Mouse (Mus musculus) hindbrain, embryonic 12.5 days (tissue): ENCODE results near the gene Trpc2. TPM values are rescaled to one million over a fixed set of nuclear protein-coding genes. Genes with fewer than 3 reads are reported as not detected.
A peak's percentile ranks its signal among the peaks of the same experiment; 100 is the strongest.

Experiments used
- ATAC-seq: fragments of 200-750 bp; cut with Nextera tagmentation; 2 replicates; pipeline ENCODE4 v1.8.0; 2017; ENCODE audit warnings: moderate TSS enrichment; ENCODE audit not compliant: low FRiP score
- H3K27ac ChIP-seq: fragments of 300-500 bp; sonication (generic); 2 replicates; pipeline ENCODE4 v1.5.1; 2016; ENCODE audit warnings: mild to moderate bottlenecking
- H3K27me3 ChIP-seq: fragments of 300-500 bp; sonication (generic); 2 replicates; pipeline ENCODE4 v1.6.1; 2016; ENCODE audit warnings: mild to moderate bottlenecking
- H3K36me3 ChIP-seq: fragments of 300-500 bp; sonication (generic); 2 replicates; pipeline ENCODE4 v1.6.1; 2016; ENCODE audit warnings: mild to moderate bottlenecking
- H3K4me1 ChIP-seq: fragments of 300-500 bp; sonication (generic); 2 replicates; pipeline ENCODE4 v1.6.1; 2016
- H3K4me2 ChIP-seq: fragments of 300-500 bp; sonication (generic); replicated peaks from 2 replicates; pipeline ENCODE4 v1.6.1; 2016; ENCODE audit warnings: mild to moderate bottlenecking
- H3K4me3 ChIP-seq: fragments of 300-500 bp; sonication (generic); 2 replicates; pipeline ENCODE4 v1.5.1; 2016; ENCODE audit warnings: mild to moderate bottlenecking
- H3K9ac ChIP-seq: fragments of 300-500 bp; sonication (generic); 2 replicates; pipeline ENCODE4 v1.6.1; 2016; ENCODE audit warnings: mild to moderate bottlenecking, moderate library complexity
- H3K9me3 ChIP-seq: fragments of 300-500 bp; sonication (generic); replicated peaks from 2 replicates; pipeline ENCODE4 v1.6.1; 2016; ENCODE audit warnings: mild to moderate bottlenecking
- WGBS: fragments of 180-500 bp; shearing (Covaris S2); methylation state at CpG from one replicate; pipeline ENCODE4 v1.1.7; 2016; 5-methylcytosine and 5-hydroxymethylcytosine counted together
- polyA plus RNA-seq: library from polyadenylated mRNA; unstranded; fragments of >200 nt; fragmentation: Nextera tagmentation; extraction: Ambion mirVana; gene quantifications from 2 replicates; pipeline ENCODE4 v1.2.1, GENCODE M21; 2016

Gene Trpc2
- polyA plus RNA-seq, 1 experiment from 2014 or later, result 0.21 TPM

DNA sequence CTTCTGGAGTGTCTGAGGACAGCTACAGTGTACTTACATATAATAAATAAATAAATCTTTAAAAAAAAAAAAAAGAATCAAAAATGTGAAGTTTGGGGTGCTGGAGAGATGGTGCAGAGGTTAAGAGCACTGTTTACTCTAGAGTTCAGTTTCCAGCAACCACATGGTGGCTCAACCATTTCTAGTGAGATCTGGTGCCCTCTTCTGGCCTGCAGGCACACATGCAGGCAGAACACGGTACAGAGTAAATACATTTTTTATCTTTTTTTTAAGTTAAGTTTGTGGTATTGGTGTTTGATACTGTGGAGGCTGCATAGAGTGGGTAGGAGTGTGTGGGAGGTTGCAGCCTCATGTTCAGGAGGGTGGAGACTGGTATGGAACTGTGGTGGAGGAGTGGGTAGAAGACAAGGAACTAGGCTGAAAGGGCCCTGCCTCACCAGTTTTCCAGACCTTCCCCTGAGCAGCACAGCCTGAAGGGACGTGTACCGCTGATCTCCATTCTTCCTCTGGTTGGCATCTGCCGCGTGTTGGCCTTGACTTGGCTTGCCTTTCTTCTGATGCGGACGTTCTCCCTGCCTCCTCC lies 6.1 kb upstream of the Trpc2 start:
- no peak overlapping the region for H3K27ac ChIP-seq
- 87% methylated on average over 7 of the region's 7 CpGs for WGBS
- ATAC-seq, result no peak
- H3K27me3 ChIP-seq, result no peaks in the 10 kb centered on the region
- no peaks in the 10 kb centered on the region for H3K9me3 ChIP-seq
- H3K4me3 ChIP-seq, result no peak overlapping the region
- H3K4me1 ChIP-seq, result no peaks in the 10 kb centered on the region
- H3K4me2 ChIP-seq, result no peak overlapping the region
- no peak overlapping the region for H3K9ac ChIP-seq
- H3K36me3 ChIP-seq, result peaks cover 83% of the 10 kb centered on the region

GRCm38 (mm10) chr7:102078517-102078916 lies 4.4 kb upstream of the Trpc2 start:
- no peak overlapping the region for H3K27ac ChIP-seq

GRCm38 (mm10) chr7:102080311-102080710 lies 2.6 kb upstream of the Trpc2 start:
- Histone ChIP-seq H3K27ac (no peak overlapping the region), H3K4me2 (no peak overlapping the region), H3K9ac (no peak overlapping the region), H3K9me3 (no peaks in the 10 kb centered on the region), H3K4me1 (no peaks in the 10 kb centered on the region), H3K27me3 (no peaks in the 10 kb centered on the region), H3K4me3 (no peak overlapping the region), H3K36me3 (peaks cover 80% of the 10 kb centered on the region)
- 95% methylated on average over 8 of the region's 8 CpGs for WGBS
- no peak for ATAC-seq

More at GRCm38 (mm10) chr7:102078517-102078916, 4.4 kb upstream of the Trpc2 start:
- no peak overlapping the region for H3K4me2 ChIP-seq
- H3K9me3 ChIP-seq, result no peaks in the 10 kb centered on the region
- no peaks in the 10 kb centered on the region for H3K27me3 ChIP-seq
- no peak for ATAC-seq
- no peaks in the 10 kb centered on the region for H3K4me1 ChIP-seq
- 86% methylated on average over 7 of the region's 7 CpGs for WGBS
- no peak overlapping the region for H3K9ac ChIP-seq
- peaks cover 84% of the 10 kb centered on the region for H3K36me3 ChIP-seq
- H3K4me3 ChIP-seq, result no peak overlapping the region

GRCm38 (mm10) chr7:102081784-102082183 lies 1.1 kb upstream of the Trpc2 start:
- H3K27me3 ChIP-seq, result no peaks in the 10 kb centered on the region
- no peak overlapping the region for H3K27ac ChIP-seq
- H3K36me3 ChIP-seq, result peaks cover 71% of the 10 kb centered on the region
- no peak overlapping the region for H3K4me2 ChIP-seq
- H3K9ac ChIP-seq, result no peak overlapping the region
- no peak for ATAC-seq
- no peaks in the 10 kb centered on the region for H3K4me1 ChIP-seq
- H3K4me3 ChIP-seq, result no peak overlapping the region
- no peaks in the 10 kb centered on the region for H3K9me3 ChIP-seq
- WGBS, result 96% methylated on average over 5 of the region's 5 CpGs

DNA sequence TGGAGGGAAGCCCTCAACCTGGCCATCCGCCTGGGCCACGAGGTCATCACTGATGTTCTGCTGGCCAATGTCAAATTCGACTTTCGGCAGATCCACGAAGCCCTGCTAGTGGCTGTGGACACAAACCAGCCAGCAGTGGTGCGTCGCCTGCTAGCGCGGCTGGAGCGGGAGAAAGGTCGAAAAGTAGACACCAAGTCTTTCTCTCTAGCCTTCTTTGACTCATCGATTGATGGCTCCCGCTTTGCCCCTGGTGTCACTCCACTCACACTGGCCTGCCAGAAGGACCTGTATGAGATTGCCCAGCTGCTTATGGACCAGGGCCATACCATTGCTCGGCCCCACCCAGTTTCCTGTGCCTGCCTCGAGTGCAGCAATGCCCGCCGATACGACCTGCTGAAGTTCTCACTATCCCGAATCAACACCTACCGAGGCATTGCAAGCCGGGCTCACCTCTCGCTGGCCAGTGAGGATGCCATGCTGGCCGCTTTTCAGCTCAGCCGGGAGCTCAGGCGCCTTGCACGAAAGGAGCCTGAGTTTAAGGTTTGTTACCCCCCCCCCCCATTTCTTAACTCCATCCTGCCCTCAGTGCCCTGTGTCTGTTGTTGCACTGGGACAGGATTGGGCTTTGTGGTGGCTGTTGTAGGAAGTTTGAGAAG lies 1.3 kb downstream of the Trpc2 start:
- WGBS, result 93% methylated on average over 26 of the region's 26 CpGs
- no peaks in the 10 kb centered on the region for H3K9me3 ChIP-seq
- H3K4me2 ChIP-seq, result no peak overlapping the region
- H3K27ac ChIP-seq, result no peak overlapping the region
- peaks cover 64% of the 10 kb centered on the region for H3K36me3 ChIP-seq
- ATAC-seq, result no peak
- no peak overlapping the region for H3K4me3 ChIP-seq
- H3K4me1 ChIP-seq, result no peaks in the 10 kb centered on the region
- no peak overlapping the region for H3K9ac ChIP-seq
- no peaks in the 10 kb centered on the region for H3K27me3 ChIP-seq

GRCm38 (mm10) chr7:102087336-102087735 lies 4.4 kb downstream of the Trpc2 start:
- Histone ChIP-seq H3K27ac (no peak overlapping the region), H3K9me3 (no peaks in the 10 kb centered on the region), H3K27me3 (no peaks in the 10 kb centered on the region), H3K4me2 (no peak overlapping the region), H3K36me3 (peaks cover 45% of the 10 kb centered on the region), H3K4me1 (no peaks in the 10 kb centered on the region), H3K4me3 (no peak overlapping the region), H3K9ac (no peak overlapping the region)
- WGBS, result 85% methylated on average over 4 of the region's 4 CpGs
- ATAC-seq, result no peak

DNA sequence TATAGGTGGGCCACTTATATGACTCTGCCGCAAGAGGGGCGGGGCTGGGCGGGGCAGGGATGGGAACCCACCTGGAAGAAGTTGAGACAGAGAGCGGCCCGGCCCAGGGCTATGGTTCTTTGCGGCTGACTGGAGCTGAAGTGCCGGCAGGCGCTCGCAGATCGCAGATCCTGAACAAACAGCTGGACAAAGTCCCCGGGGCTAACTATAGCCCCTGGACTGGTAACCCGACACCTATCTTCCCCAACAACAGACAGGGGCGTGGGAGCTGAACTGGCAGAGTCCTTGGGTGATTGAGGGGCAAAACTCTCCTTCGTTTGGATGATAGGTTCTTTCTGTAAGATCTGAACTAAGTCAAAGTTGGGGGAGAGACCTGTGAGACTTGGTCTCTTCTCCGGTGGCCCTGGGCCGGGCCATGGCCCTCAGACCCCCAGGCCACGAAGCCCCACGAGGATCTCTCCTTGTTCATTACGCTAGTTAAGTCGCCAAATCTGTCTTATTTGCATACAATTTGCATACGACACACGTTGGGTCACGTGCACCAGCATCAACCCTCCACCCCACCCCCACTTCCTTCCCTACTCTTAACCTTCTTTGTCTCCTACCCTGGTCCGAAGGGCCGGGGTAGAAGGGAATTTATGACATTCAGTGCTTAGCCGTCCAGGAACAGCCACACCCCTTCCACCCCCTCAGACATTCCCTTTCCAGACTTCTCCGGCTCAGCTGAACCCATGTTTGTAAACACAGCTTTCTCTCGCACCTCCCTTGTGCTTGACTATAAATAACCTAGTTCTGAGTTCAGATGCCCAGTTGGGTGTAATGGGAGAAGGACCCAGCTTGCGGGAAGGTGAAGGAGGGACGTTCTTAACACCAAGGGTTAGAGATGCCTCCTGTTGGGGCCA lies 17.1 kb downstream of the Trpc2 start:
- Histone ChIP-seq H3K4me3 (peak overlapping the region; percentile 16), H3K27me3 (peaks cover 8% of the 10 kb centered on the region; the same call in 1 of the 2 replicates), H3K9ac (no peak overlapping the region), H3K4me1 (peaks cover 23% of the 10 kb centered on the region), H3K9me3 (no peaks in the 10 kb centered on the region), H3K27ac (no peak overlapping the region), H3K36me3 (0 out of 2 replicates have a peak, but pooled peaks cover 6% of the 10 kb centered on the region), H3K4me2 (peak overlapping the region; percentile 48)
- ATAC-seq, result peak; percentile 60
- 5% methylated on average over 30 of the region's 30 CpGs for WGBS

DNA sequence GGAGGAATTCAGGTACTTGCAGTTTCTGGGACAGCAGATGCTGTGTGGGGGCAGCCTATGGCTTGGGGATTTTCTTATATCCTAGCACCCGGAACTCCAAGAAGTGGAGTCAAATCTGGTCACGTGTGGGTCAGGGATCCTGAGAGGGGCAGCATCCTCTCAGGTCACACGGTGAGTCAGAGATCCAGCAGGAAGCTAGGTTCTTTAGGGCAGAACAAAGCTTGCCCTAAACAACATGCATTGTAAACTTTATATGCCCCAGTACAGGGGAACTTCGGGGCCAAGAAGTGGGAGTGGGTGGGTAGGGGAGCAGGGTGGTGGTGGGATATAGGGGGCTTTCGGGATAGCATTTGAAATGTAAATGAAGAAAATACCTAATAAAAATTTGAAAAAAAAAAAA lies 18.0 kb downstream of the Trpc2 start:
- Histone ChIP-seq H3K27me3 (peaks cover 8% of the 10 kb centered on the region; the same call in 1 of the 2 replicates), H3K27ac (no peak overlapping the region), H3K9me3 (no peaks in the 10 kb centered on the region), H3K4me1 (peaks cover 23% of the 10 kb centered on the region), H3K36me3 (0 out of 2 replicates have a peak, but pooled peaks cover 3% of the 10 kb centered on the region), H3K4me2 (no peak overlapping the region), H3K4me3 (no peak overlapping the region), H3K9ac (no peak overlapping the region)
- 67% methylated on average over 5 of the region's 5 CpGs for WGBS
- no peak for ATAC-seq

GRCm38 (mm10) chr7:102101487-102101886 lies 18.6 kb downstream of the Trpc2 start, which contains the start of gene Art1:
TSS of gene Art1 (plus strand) at chr7:102101743.
- Histone ChIP-seq H3K9ac (no peak within 1 kb of the TSS), H3K27me3 (peaks cover 8% of the 10 kb centered on the region; the same call in 1 of the 2 replicates), H3K27ac (peak within 1 kb of the TSS; percentile 19; the same call in 1 of the 2 replicates), H3K9me3 (no peaks in the 10 kb centered on the region), H3K4me2 (no peak within 1 kb of the TSS), H3K36me3 (no peaks in the 10 kb centered on the region), H3K4me1 (peaks cover 23% of the 10 kb centered on the region), H3K4me3 (no peak within 1 kb of the TSS)
- 28% methylated on average over 5 of the region's 5 CpGs for WGBS
- no peak for ATAC-seq

DNA sequence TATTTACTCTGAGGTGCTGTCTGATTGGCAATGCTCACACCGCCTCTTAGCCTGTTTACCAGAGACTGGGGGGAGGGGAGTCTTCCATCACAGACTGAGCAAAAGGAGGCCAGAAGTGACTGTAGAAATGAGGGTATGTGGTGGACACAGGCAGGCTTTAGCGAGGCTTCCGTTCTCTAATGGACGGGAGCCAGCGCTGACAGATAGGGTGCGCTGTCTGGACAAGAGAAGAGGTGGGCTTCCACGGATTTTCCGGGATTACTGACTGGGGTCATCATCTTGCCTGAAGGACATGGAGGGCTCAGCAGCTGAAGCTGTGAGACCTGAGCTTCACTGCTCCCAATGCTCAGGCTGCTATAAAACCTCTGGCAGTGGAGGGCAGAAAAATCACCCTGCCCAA lies 19.3 kb downstream of the Trpc2 start:
- H3K4me2 ChIP-seq, result no peak overlapping the region
- WGBS, result 41% methylated on average over 8 of the region's 8 CpGs
- peaks cover 28% of the 10 kb centered on the region for H3K4me1 ChIP-seq
- H3K4me3 ChIP-seq, result no peak overlapping the region
- ATAC-seq, result 0 out of 2 replicates have a peak, but pooled peaks have one; percentile 24
- H3K9ac ChIP-seq, result no peak overlapping the region
- H3K27me3 ChIP-seq, result peaks cover 12% of the 10 kb centered on the region; the same call in 1 of the 2 replicates
- no peak overlapping the region; the same call in 1 of the 2 replicates for H3K27ac ChIP-seq
- no peaks in the 10 kb centered on the region for H3K36me3 ChIP-seq
- no peaks in the 10 kb centered on the region for H3K9me3 ChIP-seq

DNA sequence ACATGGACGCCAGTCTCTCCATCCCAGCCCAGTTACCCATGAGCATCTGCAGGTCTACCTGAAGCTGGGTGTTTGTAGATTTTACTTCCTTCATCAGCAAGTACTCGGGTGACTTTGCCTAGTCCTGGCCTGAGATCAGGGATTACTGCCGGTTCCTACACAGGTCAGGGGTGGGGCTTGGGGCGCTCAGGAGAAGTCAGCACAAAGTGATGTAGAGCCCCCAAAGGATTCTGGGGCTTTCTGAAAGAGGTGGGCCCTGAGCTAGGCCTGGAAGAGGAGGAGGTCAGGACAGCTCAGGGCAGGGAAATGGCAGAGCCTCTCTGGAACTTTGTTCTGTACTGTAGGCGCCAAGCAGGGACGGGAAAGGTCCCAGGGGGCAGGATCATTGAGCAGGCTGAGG lies 19.8 kb downstream of the Trpc2 start:
- Histone ChIP-seq H3K9ac (no peak overlapping the region), H3K4me3 (no peak overlapping the region), H3K36me3 (no peaks in the 10 kb centered on the region), H3K27me3 (peaks cover 12% of the 10 kb centered on the region; the same call in 1 of the 2 replicates), H3K4me1 (peaks cover 28% of the 10 kb centered on the region), H3K27ac (no peak overlapping the region; the same call in 1 of the 2 replicates), H3K4me2 (no peak overlapping the region), H3K9me3 (no peaks in the 10 kb centered on the region)
- 50% methylated on average over 6 of the region's 6 CpGs for WGBS
- ATAC-seq, result no peak

DNA sequence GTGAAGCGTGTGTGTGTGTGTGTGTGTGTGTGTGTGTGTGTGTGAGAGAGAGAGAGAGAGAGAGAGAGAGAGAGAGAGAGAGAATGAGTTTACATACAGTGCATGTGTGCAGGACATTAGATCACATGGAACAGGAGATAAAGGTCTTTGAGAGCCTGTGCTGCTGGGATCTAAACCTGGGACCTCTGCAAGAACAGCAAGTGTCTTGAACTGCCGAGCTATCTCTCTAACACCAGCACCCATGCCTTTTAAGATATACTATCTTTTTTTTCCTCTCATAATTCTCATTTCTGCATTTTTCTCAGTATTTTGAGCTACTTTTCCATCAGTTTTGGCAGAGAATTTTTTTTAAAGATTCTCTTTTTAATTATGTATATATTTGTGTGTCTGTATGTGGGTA lies 20.6 kb downstream of the Trpc2 start:
- Histone ChIP-seq H3K27ac (no peak overlapping the region), H3K9ac (no peak overlapping the region), H3K4me3 (no peak overlapping the region), H3K4me1 (peaks cover 28% of the 10 kb centered on the region), H3K36me3 (no peaks in the 10 kb centered on the region), H3K4me2 (no peak overlapping the region), H3K27me3 (peaks cover 12% of the 10 kb centered on the region; the same call in 1 of the 2 replicates), H3K9me3 (no peaks in the 10 kb centered on the region)
- no peak for ATAC-seq
- WGBS, result 90% methylated on average over 2 of the region's 2 CpGs
